Mouse (Mus musculus): ENCODE results near the gene Efcab14.

Efcab14 gene

GRCm38 (mm10) chr4:115754101-115754500 is 16.6 kb downstream of the Efcab14 start:
- Histone ChIP-seq H3K4me3 (replicated peaks; ENCODE audit: low read length) (no peak overlapping the region), H3K36me3 (ENCODE audit: insufficient read depth, low read length) (peaks cover 29% of the 10 kb centered on the region), H3K9me3 (ENCODE audit: low read length) (no peaks in the 10 kb centered on the region), H3K4me1 (replicated peaks; ENCODE audit: low read depth, low read length) (no peaks in the 10 kb centered on the region), H3K27me3 (ENCODE audit: insufficient read depth, low read length) (no peaks in the 10 kb centered on the region)
- TF ChIP-seq NANOG (IDR thresholded peaks at IDR 0.05; ENCODE audit: borderline replicate concordance, low read length) (no peak), CTCF (conservative IDR thresholded peaks at IDR 0.05; ENCODE audit: low read length) (no peak), POU5F1 (IDR thresholded peaks at IDR 0.05; ENCODE audit: borderline replicate concordance, low read length) (no peak)

DNA sequence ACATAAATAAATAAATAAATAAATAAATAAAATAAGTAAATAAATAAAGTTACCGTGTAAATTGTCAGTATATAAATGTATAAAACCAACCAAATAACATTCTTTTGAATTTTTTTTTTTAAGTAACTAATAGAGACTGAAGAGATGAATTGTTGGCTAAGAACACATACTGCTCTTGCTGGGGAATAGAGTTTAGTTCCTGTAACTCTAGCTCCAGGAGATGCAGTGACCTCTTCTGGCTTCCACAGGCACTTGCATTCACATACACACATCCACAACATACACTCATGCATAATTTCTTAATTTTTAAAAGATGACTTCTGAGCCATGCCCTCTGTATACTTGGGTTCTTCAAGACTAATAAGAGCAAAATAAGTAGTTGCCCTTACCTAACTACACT is 17.3 kb downstream of the Efcab14 start:
- Histone ChIP-seq H3K36me3 (ENCODE audit: insufficient read depth, low read length) (peaks cover 30% of the 10 kb centered on the region), H3K27me3 (ENCODE audit: insufficient read depth, low read length) (no peaks in the 10 kb centered on the region), H3K9me3 (ENCODE audit: low read length) (no peaks in the 10 kb centered on the region), H3K4me1 (replicated peaks; ENCODE audit: low read depth, low read length) (no peaks in the 10 kb centered on the region), H3K4me3 (replicated peaks; ENCODE audit: low read length) (no peak overlapping the region)
- no peak for TF ChIP-seq POU5F1 (IDR thresholded peaks at IDR 0.05; ENCODE audit: borderline replicate concordance, low read length)
- TF ChIP-seq NANOG (IDR thresholded peaks at IDR 0.05; ENCODE audit: borderline replicate concordance, low read length) = no peak
- TF ChIP-seq CTCF (conservative IDR thresholded peaks at IDR 0.05; ENCODE audit: low read length) = no peak

- Histone ChIP-seq H3K27me3 (ENCODE audit: insufficient read depth, low read length) (no peaks in the 10 kb centered on the region), H3K9me3 (ENCODE audit: low read length) (no peaks in the 10 kb centered on the region), H3K36me3 (ENCODE audit: insufficient read depth, low read length) (peaks cover 63% of the 10 kb centered on the region), H3K4me3 (replicated peaks; ENCODE audit: low read length) (no peak overlapping the region), H3K4me1 (replicated peaks; ENCODE audit: low read depth, low read length) (no peaks in the 10 kb centered on the region)
- no peak for TF ChIP-seq NANOG (IDR thresholded peaks at IDR 0.05; ENCODE audit: borderline replicate concordance, low read length)
Observed at GRCm38 (mm10) chr4:115761206-115761605, 23.7 kb downstream of the Efcab14 start.

DNA sequence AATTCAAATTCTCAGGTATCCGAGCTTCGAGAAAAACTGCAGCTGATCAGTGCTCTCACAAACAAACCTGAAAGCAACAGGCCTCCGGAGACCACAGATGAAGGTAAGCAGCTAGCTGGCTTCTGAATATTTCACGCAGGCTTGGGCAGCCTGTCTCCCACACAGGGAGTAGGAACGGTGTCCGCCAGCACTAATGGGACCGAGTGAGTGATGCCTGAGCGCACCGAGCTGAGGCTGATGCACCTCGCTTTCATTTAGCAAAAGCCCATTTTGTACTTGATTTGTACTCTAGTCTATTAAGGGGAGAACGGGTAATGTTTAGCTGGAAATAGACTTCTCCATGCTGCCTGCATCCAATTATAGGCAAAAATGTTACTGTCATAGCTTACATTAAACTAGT is 27.0 kb downstream of the Efcab14 start:
- Histone ChIP-seq H3K4me1 (replicated peaks; ENCODE audit: low read depth, low read length) (no peaks in the 10 kb centered on the region), H3K4me3 (replicated peaks; ENCODE audit: low read length) (no peak overlapping the region), H3K36me3 (ENCODE audit: insufficient read depth, low read length) (peaks cover 79% of the 10 kb centered on the region), H3K27me3 (ENCODE audit: insufficient read depth, low read length) (no peaks in the 10 kb centered on the region), H3K9me3 (ENCODE audit: low read length) (no peaks in the 10 kb centered on the region)
- TF ChIP-seq NANOG (IDR thresholded peaks at IDR 0.05; ENCODE audit: borderline replicate concordance, low read length) (no peak), CTCF (conservative IDR thresholded peaks at IDR 0.05; ENCODE audit: low read length) (no peak), POU5F1 (IDR thresholded peaks at IDR 0.05; ENCODE audit: borderline replicate concordance, low read length) (no peak)

DNA sequence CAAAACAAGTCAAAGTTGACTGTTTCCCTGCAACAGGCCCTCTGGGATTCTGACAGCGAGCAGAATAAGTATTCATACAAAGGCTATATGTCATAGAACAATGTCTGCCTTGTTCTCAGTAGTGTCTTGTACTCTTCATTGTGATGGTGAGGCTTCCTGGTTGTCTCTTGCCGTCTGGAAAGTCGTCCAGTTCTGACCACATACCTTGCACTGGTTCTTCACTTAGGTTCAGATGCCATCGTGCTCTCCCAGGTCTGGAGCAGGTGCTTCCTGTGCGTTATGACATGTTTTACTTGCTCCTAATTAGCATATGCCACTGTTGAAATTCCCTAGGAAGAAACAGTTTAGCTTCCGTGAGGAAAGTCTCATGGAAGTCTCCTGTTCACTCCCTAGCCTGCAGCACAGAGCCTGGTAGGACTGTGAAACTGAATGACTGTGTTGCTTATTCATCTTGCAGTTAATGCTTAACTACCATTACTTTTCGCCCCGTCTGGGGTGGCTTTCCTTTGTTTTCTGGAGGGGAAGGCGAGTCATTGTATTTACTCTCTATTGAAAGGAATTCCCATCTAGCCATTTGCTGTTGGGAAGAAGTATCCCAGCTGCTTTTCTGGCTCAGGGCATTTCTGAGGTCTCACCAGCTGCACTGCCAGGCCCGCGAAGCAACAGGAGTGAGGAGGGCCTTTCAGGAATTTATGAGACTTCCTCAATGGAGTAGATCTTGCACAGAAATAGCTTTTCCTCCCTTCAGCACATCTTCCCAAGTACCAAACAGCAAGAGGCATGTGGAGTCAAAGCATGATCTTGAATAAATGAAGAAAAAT is 30.3 kb downstream of the Efcab14 start:
- H3K36me3 ChIP-seq (ENCODE audit: insufficient read depth, low read length) = peaks cover 60% of the 10 kb centered on the region
- H3K4me1 ChIP-seq (replicated peaks; ENCODE audit: low read depth, low read length) = no peaks in the 10 kb centered on the region
- TF ChIP-seq CTCF (conservative IDR thresholded peaks at IDR 0.05; ENCODE audit: low read length) (no peak), POU5F1 (IDR thresholded peaks at IDR 0.05; ENCODE audit: borderline replicate concordance, low read length) (no peak), NANOG (IDR thresholded peaks at IDR 0.05; ENCODE audit: borderline replicate concordance, low read length) (no peak)
- no peaks in the 10 kb centered on the region for H3K9me3 ChIP-seq (ENCODE audit: low read length)
- H3K4me3 ChIP-seq (replicated peaks; ENCODE audit: low read length) = no peak overlapping the region
- no peaks in the 10 kb centered on the region for H3K27me3 ChIP-seq (ENCODE audit: insufficient read depth, low read length)

GRCm38 (mm10) chr4:115775056-115775455 is 37.5 kb downstream of the Efcab14 start:
- Histone ChIP-seq H3K27me3 (ENCODE audit: insufficient read depth, low read length) (no peaks in the 10 kb centered on the region), H3K4me3 (replicated peaks; ENCODE audit: low read length) (no peak overlapping the region), H3K36me3 (ENCODE audit: insufficient read depth, low read length) (peaks cover 38% of the 10 kb centered on the region), H3K9me3 (ENCODE audit: low read length) (no peaks in the 10 kb centered on the region), H3K4me1 (replicated peaks; ENCODE audit: low read depth, low read length) (peaks cover 14% of the 10 kb centered on the region)
- TF ChIP-seq NANOG (IDR thresholded peaks at IDR 0.05; ENCODE audit: borderline replicate concordance, low read length) (no peak), POU5F1 (IDR thresholded peaks at IDR 0.05; ENCODE audit: borderline replicate concordance, low read length) (no peak), CTCF (conservative IDR thresholded peaks at IDR 0.05; ENCODE audit: low read length) (no peak)

DNA sequence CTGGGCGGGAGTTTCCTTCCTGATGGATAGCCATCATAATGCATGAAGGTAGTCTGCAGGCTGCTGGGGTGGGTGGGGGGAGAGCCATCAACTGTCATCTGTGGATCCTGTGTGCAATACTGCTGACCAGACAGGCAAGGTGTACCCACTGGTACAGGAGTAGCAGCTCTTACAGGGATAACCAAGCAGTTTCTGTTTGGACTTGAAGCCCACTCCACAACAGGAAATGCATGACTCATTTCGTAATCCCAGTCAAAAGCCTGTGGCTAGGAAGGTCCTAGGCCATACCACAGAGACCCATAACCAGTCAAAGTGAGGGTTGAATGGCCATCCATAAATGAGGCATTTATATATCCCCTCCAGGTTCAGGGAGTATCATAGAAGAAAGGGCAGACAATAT is 40.1 kb downstream of the Efcab14 start:
- Histone ChIP-seq H3K9me3 (ENCODE audit: low read length) (no peaks in the 10 kb centered on the region), H3K4me1 (replicated peaks; ENCODE audit: low read depth, low read length) (peaks cover 16% of the 10 kb centered on the region), H3K27me3 (ENCODE audit: insufficient read depth, low read length) (no peaks in the 10 kb centered on the region), H3K36me3 (ENCODE audit: insufficient read depth, low read length) (peaks cover 35% of the 10 kb centered on the region), H3K4me3 (replicated peaks; ENCODE audit: low read length) (no peak overlapping the region)
- no peak for TF ChIP-seq POU5F1 (IDR thresholded peaks at IDR 0.05; ENCODE audit: borderline replicate concordance, low read length)
- no peak for TF ChIP-seq CTCF (conservative IDR thresholded peaks at IDR 0.05; ENCODE audit: low read length)
- TF ChIP-seq NANOG (IDR thresholded peaks at IDR 0.05; ENCODE audit: borderline replicate concordance, low read length) = no peak

- H3K9me3 ChIP-seq (ENCODE audit: low read length) = no peaks in the 10 kb centered on the region
- TF ChIP-seq NANOG (IDR thresholded peaks at IDR 0.05; ENCODE audit: borderline replicate concordance, low read length) (no peak), POU5F1 (IDR thresholded peaks at IDR 0.05; ENCODE audit: borderline replicate concordance, low read length) (no peak), CTCF (conservative IDR thresholded peaks at IDR 0.05; ENCODE audit: low read length) (no peak)
Observed at GRCm38 (mm10) chr4:115780269-115780668, 42.7 kb downstream of the Efcab14 start.

GRCm38 (mm10) chr4:115780918-115781317 is 43.4 kb downstream of the Efcab14 start, which contains the start of gene Tex38:
Tex38 (minus strand) TSS chr4:115781018.
- peaks cover 38% of the 10 kb centered on the region for H3K4me1 ChIP-seq (replicated peaks; ENCODE audit: low read depth, low read length)
- H3K27me3 ChIP-seq (ENCODE audit: insufficient read depth, low read length) = peaks cover 7% of the 10 kb centered on the region; the same call in 1 of the 2 replicates

More at GRCm38 (mm10) chr4:115780269-115780668, 42.7 kb downstream of the Efcab14 start:
- no peak overlapping the region for H3K4me3 ChIP-seq (replicated peaks; ENCODE audit: low read length)
- peaks cover 18% of the 10 kb centered on the region for H3K36me3 ChIP-seq (ENCODE audit: insufficient read depth, low read length)
- H3K27me3 ChIP-seq (ENCODE audit: insufficient read depth, low read length) = peaks cover 7% of the 10 kb centered on the region; the same call in 1 of the 2 replicates
- H3K4me1 ChIP-seq (replicated peaks; ENCODE audit: low read depth, low read length) = peaks cover 32% of the 10 kb centered on the region

More at GRCm38 (mm10) chr4:115780918-115781317, 43.4 kb downstream of the Efcab14 start, which contains the start of gene Tex38:
- Histone ChIP-seq H3K36me3 (ENCODE audit: insufficient read depth, low read length) (peaks cover 16% of the 10 kb centered on the region), H3K4me3 (replicated peaks; ENCODE audit: low read length) (no peak within 1 kb of the TSS), H3K9me3 (ENCODE audit: low read length) (no peaks in the 10 kb centered on the region)
- no peak for TF ChIP-seq POU5F1 (IDR thresholded peaks at IDR 0.05; ENCODE audit: borderline replicate concordance, low read length)
- TF ChIP-seq CTCF (conservative IDR thresholded peaks at IDR 0.05; ENCODE audit: low read length) = no peak
- no peak for TF ChIP-seq NANOG (IDR thresholded peaks at IDR 0.05; ENCODE audit: borderline replicate concordance, low read length)
